Mouse (Mus musculus): Measurements from ENCODE around the gene Stpg2.

The Stpg2 gene

GRCm38 (mm10) chr3:139733156-139733555 is 527.7 kb downstream of the Stpg2 start:
- no peak for DNase-seq (ENCODE audit: extremely low read depth, low read depth)

- no peak for DNase-seq (ENCODE audit: extremely low read depth, low read depth)
Observed at GRCm38 (mm10) chr3:139739388-139739787, 533.9 kb downstream of the Stpg2 start.
